Mouse (Mus musculus): ENCODE data around the gene Ppp1r13l. TPM values are rescaled to one million over a fixed set of nuclear protein-coding genes. Genes with fewer than 3 reads are reported as not detected.

Gene Ppp1r13l
- polyA plus RNA-seq, 1 experiment from 2014 or later = 3.0 TPM

- no peak overlapping the region; the same call in 1 of the 2 replicates for H3K4me3 ChIP-seq (replicated peaks; ENCODE audit: low read length)
- H3K4me2 ChIP-seq (ENCODE audit: low read length) = peak overlapping the region; percentile 69
- no peaks in the 10 kb centered on the region for H3K9me3 ChIP-seq (ENCODE audit: control insufficient read depth, low read length)
- peaks cover 12% of the 10 kb centered on the region for H3K4me1 ChIP-seq (replicated peaks; ENCODE audit: control insufficient read depth, insufficient read depth, low read length)
- WGBS = 40% methylated on average over 7 of the region's 7 CpGs
- H3K27ac ChIP-seq (ENCODE audit: low read length) = no peak overlapping the region
- H3K27me3 ChIP-seq (replicated peaks; ENCODE audit: control insufficient read depth, insufficient read depth, low read length) = 0 out of 2 replicates have a peak, but pooled peaks cover 4% of the 10 kb centered on the region
- no peak for ATAC-seq
- no peaks in the 10 kb centered on the region for H3K36me3 ChIP-seq (ENCODE audit: control insufficient read depth, insufficient read depth)
- H3K9ac ChIP-seq (replicated peaks; ENCODE audit: low read depth, low read length) = no peak overlapping the region
Observed at GRCm38 (mm10) chr7:19320637-19321036, 38.9 kb upstream of the Ppp1r13l start.

- no peak for ATAC-seq
- 74% methylated on average over 5 of the region's 5 CpGs for WGBS
- Histone ChIP-seq H3K9me3 (ENCODE audit: control insufficient read depth, low read length) (no peaks in the 10 kb centered on the region), H3K27me3 (replicated peaks; ENCODE audit: control insufficient read depth, insufficient read depth, low read length) (0 out of 2 replicates have a peak, but pooled peaks cover 4% of the 10 kb centered on the region), H3K9ac (replicated peaks; ENCODE audit: low read depth, low read length) (no peak overlapping the region), H3K4me2 (ENCODE audit: low read length) (no peak overlapping the region), H3K4me3 (replicated peaks; ENCODE audit: low read length) (no peak overlapping the region), H3K27ac (ENCODE audit: low read length) (no peak overlapping the region), H3K36me3 (ENCODE audit: control insufficient read depth, insufficient read depth) (no peaks in the 10 kb centered on the region), H3K4me1 (replicated peaks; ENCODE audit: control insufficient read depth, insufficient read depth, low read length) (peaks cover 15% of the 10 kb centered on the region)
Observed at GRCm38 (mm10) chr7:19321464-19321863, 38.1 kb upstream of the Ppp1r13l start.

GRCm38 (mm10) chr7:19322489-19322888 lies 37.1 kb upstream of the Ppp1r13l start:
- WGBS = 63% methylated on average over 9 of the region's 9 CpGs
- peaks cover 25% of the 10 kb centered on the region for H3K4me1 ChIP-seq (replicated peaks; ENCODE audit: control insufficient read depth, insufficient read depth, low read length)
- H3K9me3 ChIP-seq (ENCODE audit: control insufficient read depth, low read length) = no peaks in the 10 kb centered on the region
- H3K4me3 ChIP-seq (replicated peaks; ENCODE audit: low read length) = no peak overlapping the region
- H3K27me3 ChIP-seq (replicated peaks; ENCODE audit: control insufficient read depth, insufficient read depth, low read length) = 0 out of 2 replicates have a peak, but pooled peaks cover 4% of the 10 kb centered on the region
- ATAC-seq = no peak
- no peaks in the 10 kb centered on the region for H3K36me3 ChIP-seq (ENCODE audit: control insufficient read depth, insufficient read depth)
- H3K4me2 ChIP-seq (ENCODE audit: low read length) = no peak overlapping the region
- H3K9ac ChIP-seq (replicated peaks; ENCODE audit: low read depth, low read length) = no peak overlapping the region
- H3K27ac ChIP-seq (ENCODE audit: low read length) = no peak overlapping the region

GRCm38 (mm10) chr7:19324221-19324620 lies 35.3 kb upstream of the Ppp1r13l start:
- peaks cover 26% of the 10 kb centered on the region for H3K4me1 ChIP-seq (replicated peaks; ENCODE audit: control insufficient read depth, insufficient read depth, low read length)
- no peak overlapping the region for H3K4me3 ChIP-seq (replicated peaks; ENCODE audit: low read length)
- H3K27ac ChIP-seq (ENCODE audit: low read length) = no peak overlapping the region
- H3K9me3 ChIP-seq (ENCODE audit: control insufficient read depth, low read length) = no peaks in the 10 kb centered on the region
- no peaks in the 10 kb centered on the region for H3K36me3 ChIP-seq (ENCODE audit: control insufficient read depth, insufficient read depth)
- 88% methylated on average over 11 of the region's 11 CpGs for WGBS
- ATAC-seq = no peak
- H3K4me2 ChIP-seq (ENCODE audit: low read length) = no peak overlapping the region
- H3K27me3 ChIP-seq (replicated peaks; ENCODE audit: control insufficient read depth, insufficient read depth, low read length) = 0 out of 2 replicates have a peak, but pooled peaks cover 4% of the 10 kb centered on the region
- no peak overlapping the region for H3K9ac ChIP-seq (replicated peaks; ENCODE audit: low read depth, low read length)

GRCm38 (mm10) chr7:19325262-19326199 lies 34.0 kb upstream of the Ppp1r13l start:
- 75% methylated on average over 21 of the region's 21 CpGs for WGBS
- no peak for ATAC-seq
- no peak overlapping the region for H3K27ac ChIP-seq (ENCODE audit: low read length)
- no peak overlapping the region for H3K9ac ChIP-seq (replicated peaks; ENCODE audit: low read depth, low read length)
- H3K9me3 ChIP-seq (ENCODE audit: control insufficient read depth, low read length) = no peaks in the 10 kb centered on the region
- no peak overlapping the region for H3K4me3 ChIP-seq (replicated peaks; ENCODE audit: low read length)
- H3K4me1 ChIP-seq (replicated peaks; ENCODE audit: control insufficient read depth, insufficient read depth, low read length) = peaks cover 17% of the 10 kb centered on the region
- H3K4me2 ChIP-seq (ENCODE audit: low read length) = no peak overlapping the region
- H3K36me3 ChIP-seq (ENCODE audit: control insufficient read depth, insufficient read depth) = no peaks in the 10 kb centered on the region
- H3K27me3 ChIP-seq (replicated peaks; ENCODE audit: control insufficient read depth, insufficient read depth, low read length) = 0 out of 2 replicates have a peak, but pooled peaks cover 4% of the 10 kb centered on the region

GRCm38 (mm10) chr7:19326359-19326758 lies 33.2 kb upstream of the Ppp1r13l start:
- no peak overlapping the region for H3K27ac ChIP-seq (ENCODE audit: low read length)
- no peaks in the 10 kb centered on the region for H3K36me3 ChIP-seq (ENCODE audit: control insufficient read depth, insufficient read depth)
- H3K9ac ChIP-seq (replicated peaks; ENCODE audit: low read depth, low read length) = peak overlapping the region; percentile 16; the same call in 1 of the 2 replicates
- H3K4me2 ChIP-seq (ENCODE audit: low read length) = peak overlapping the region; percentile 64
- peak overlapping the region; percentile 46 for H3K4me3 ChIP-seq (replicated peaks; ENCODE audit: low read length)
- peak; percentile 74 for ATAC-seq
- WGBS = under 1% methylated on average over 19 of the region's 20 CpGs
- no peaks in the 10 kb centered on the region for H3K9me3 ChIP-seq (ENCODE audit: control insufficient read depth, low read length)
- H3K27me3 ChIP-seq (replicated peaks; ENCODE audit: control insufficient read depth, insufficient read depth, low read length) = 0 out of 2 replicates have a peak, but pooled peaks cover 3% of the 10 kb centered on the region
- H3K4me1 ChIP-seq (replicated peaks; ENCODE audit: control insufficient read depth, insufficient read depth, low read length) = peaks cover 14% of the 10 kb centered on the region

GRCm38 (mm10) chr7:19327128-19327527 lies 32.4 kb upstream of the Ppp1r13l start:
- peak overlapping the region; percentile 53 for H3K9ac ChIP-seq (replicated peaks; ENCODE audit: low read depth, low read length)
- H3K4me2 ChIP-seq (ENCODE audit: low read length) = peak overlapping the region; percentile 64
- H3K4me1 ChIP-seq (replicated peaks; ENCODE audit: control insufficient read depth, insufficient read depth, low read length) = peaks cover 14% of the 10 kb centered on the region
- H3K4me3 ChIP-seq (replicated peaks; ENCODE audit: low read length) = peak overlapping the region; percentile 46
- H3K27ac ChIP-seq (ENCODE audit: low read length) = no peak overlapping the region
- ATAC-seq = peak; percentile 60
- no peaks in the 10 kb centered on the region for H3K27me3 ChIP-seq (replicated peaks; ENCODE audit: control insufficient read depth, insufficient read depth, low read length)
- H3K36me3 ChIP-seq (ENCODE audit: control insufficient read depth, insufficient read depth) = no peaks in the 10 kb centered on the region
- no peaks in the 10 kb centered on the region for H3K9me3 ChIP-seq (ENCODE audit: control insufficient read depth, low read length)
- 0% methylated on average over 22 of the region's 22 CpGs for whole genome bisulfite sequencing

GRCm38 (mm10) chr7:19327782-19328181 lies 31.8 kb upstream of the Ppp1r13l start:
- Histone ChIP-seq H3K27ac (ENCODE audit: low read length) (no peak overlapping the region), H3K27me3 (replicated peaks; ENCODE audit: control insufficient read depth, insufficient read depth, low read length) (no peaks in the 10 kb centered on the region), H3K9ac (replicated peaks; ENCODE audit: low read depth, low read length) (no peak overlapping the region), H3K4me3 (replicated peaks; ENCODE audit: low read length) (no peak overlapping the region), H3K36me3 (ENCODE audit: control insufficient read depth, insufficient read depth) (no peaks in the 10 kb centered on the region), H3K4me1 (replicated peaks; ENCODE audit: control insufficient read depth, insufficient read depth, low read length) (peaks cover 19% of the 10 kb centered on the region), H3K4me2 (ENCODE audit: low read length) (no peak overlapping the region), H3K9me3 (ENCODE audit: control insufficient read depth, low read length) (no peaks in the 10 kb centered on the region)
- ATAC-seq = no peak
- 84% methylated on average over 5 of the region's 5 CpGs for WGBS

- no peak overlapping the region for H3K4me3 ChIP-seq (replicated peaks; ENCODE audit: low read length)
- H3K36me3 ChIP-seq (ENCODE audit: control insufficient read depth, insufficient read depth) = no peaks in the 10 kb centered on the region
- H3K9me3 ChIP-seq (ENCODE audit: control insufficient read depth, low read length) = no peaks in the 10 kb centered on the region
- peaks cover 22% of the 10 kb centered on the region for H3K4me1 ChIP-seq (replicated peaks; ENCODE audit: control insufficient read depth, insufficient read depth, low read length)
- no peak overlapping the region for H3K27ac ChIP-seq (ENCODE audit: low read length)
- no peak for ATAC-seq
- H3K9ac ChIP-seq (replicated peaks; ENCODE audit: low read depth, low read length) = no peak overlapping the region
- H3K27me3 ChIP-seq (replicated peaks; ENCODE audit: control insufficient read depth, insufficient read depth, low read length) = no peaks in the 10 kb centered on the region
- no peak overlapping the region for H3K4me2 ChIP-seq (ENCODE audit: low read length)
Observed at GRCm38 (mm10) chr7:19328425-19328824, 31.1 kb upstream of the Ppp1r13l start.
